Mouse (Mus musculus) cortical plate, adult 2 months (tissue): ENCODE data around the gene Pdcd1lg2.

Experiments used
- CTCF ChIP-seq: fragments of 200-500 bp; IDR thresholded peaks from 2 replicates; pipeline ENCODE4 v1.5.1; 2011; ENCODE audit warnings: mild to moderate bottlenecking, control low read depth, low read length; ENCODE audit not compliant: insufficient read depth; ENCODE audit errors: extremely low read depth
- POLR2A ChIP-seq: fragments of 200-500 bp; IDR thresholded peaks from 2 replicates; pipeline ENCODE4 v1.6.1; 2011; ENCODE audit warnings: mild to moderate bottlenecking, low read length, control low read depth; ENCODE audit not compliant: insufficient read depth; ENCODE audit errors: extremely low read depth

DNA sequence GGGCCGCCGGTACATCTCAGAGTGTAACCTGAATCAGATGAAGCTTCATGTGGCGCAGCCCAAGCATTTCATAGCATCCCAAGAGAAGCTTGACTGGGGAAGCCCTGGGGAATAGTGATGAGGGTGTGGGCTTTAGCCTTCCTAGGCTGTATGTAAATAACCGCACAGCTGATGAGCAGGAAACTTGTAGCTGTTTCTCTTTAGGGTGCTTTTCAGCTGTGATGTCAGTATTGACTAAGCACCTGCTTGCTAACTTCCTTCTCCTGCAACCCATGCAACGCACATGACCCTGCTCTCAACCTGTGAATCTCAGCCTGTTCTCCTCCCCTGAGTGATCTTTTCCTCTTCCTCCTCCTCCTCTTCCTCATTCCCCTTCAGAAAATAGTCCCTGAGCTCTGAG lies 46.6 kb upstream of the Pdcd1lg2 start:
- TF ChIP-seq POLR2A (no peak), CTCF (no peak)
